Mouse (Mus musculus): ENCODE measurements around the gene Ripor2.

- no peak for TF ChIP-seq SIN3A (IDR thresholded peaks at IDR 0.05; ENCODE audit: low read length)
- no peak for TF ChIP-seq MYC (IDR thresholded peaks at IDR 0.05; ENCODE audit: low read depth, low read length)
- no peak for TF ChIP-seq CTCF (conservative IDR thresholded peaks at IDR 0.05 in 1 of 2, IDR thresholded peaks at IDR 0.05 in 1 of 2; ENCODE audit: low read depth in 2 of 2, low read length in 2 of 2)
- no peak for TF ChIP-seq USF1 (IDR thresholded peaks at IDR 0.05; ENCODE audit: low read depth, low read length)
- TF ChIP-seq MAFK (IDR thresholded peaks at IDR 0.05; ENCODE audit: insufficient replicate concordance, low read length), result no peak
- TF ChIP-seq CHD2 (IDR thresholded peaks at IDR 0.05; ENCODE audit: low read length), result no peak
- no peak for TF ChIP-seq TCF12 (IDR thresholded peaks at IDR 0.05; ENCODE audit: low read depth, low read length)
- no peak for TF ChIP-seq ZC3H11A (IDR thresholded peaks at IDR 0.05; ENCODE audit: low read depth, low read length)
- no peak for TF ChIP-seq BHLHE40 (IDR thresholded peaks at IDR 0.05; ENCODE audit: low read depth, low read length)
- TF ChIP-seq EP300 (IDR thresholded peaks at IDR 0.05; ENCODE audit: low read length), result no peak
- TF ChIP-seq ZMIZ1 (IDR thresholded peaks at IDR 0.05; ENCODE audit: low read depth, low read length), result no peak
Observed at GRCm38 (mm10) chr13:24693312-24693711, 111.3 kb downstream of the Ripor2 start.
